ENCODE assay signal across 10 mouse cellular contexts in the genomic region with DNA sequence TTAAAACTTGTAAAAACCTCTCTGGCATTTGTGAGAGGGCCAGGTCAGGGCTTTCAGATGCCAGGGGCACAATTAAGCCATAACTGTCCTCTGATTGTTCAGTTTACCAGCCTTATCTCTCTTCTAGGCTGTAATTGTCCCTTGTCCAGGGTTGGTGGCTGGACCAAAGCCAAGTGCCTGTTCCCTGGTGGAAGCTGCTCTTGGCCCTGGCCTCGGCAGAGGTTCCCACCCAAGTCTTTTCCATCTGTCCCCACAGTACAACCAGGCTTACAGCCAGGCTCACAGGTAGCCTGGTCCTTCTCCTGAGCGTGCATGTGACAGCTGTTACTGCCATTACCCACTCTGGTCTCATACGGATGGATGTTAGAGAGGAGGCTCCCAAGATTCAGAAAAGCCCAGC. TPM values are rescaled to one million over a fixed set of nuclear protein-coding genes. Genes with fewer than 3 reads are reported as not detected.
A peak's percentile ranks its signal among the peaks of the same experiment; 100 is the strongest.
DNase-seq lines count a peak whose midpoint lies in the region; ATAC-seq lines count a peak whose summit lies in the region.
"Had no signal": no experiment of that assay in that cellular context is flagged by ENCODE, and none has a peak within 500 bp of the region (broad histone marks: within the 10 kb centered on the region; RNA-seq: fewer than 3 reads in every experiment).

No protein-coding gene starts in this region.

- no peak for ATAC-seq in kidney, embryonic 14.5 days (ENCODE audit: low FRiP score, low TSS enrichment)

- no peak overlapping the region for H3K9ac ChIP-seq in kidney, embryonic 14.5 days (ENCODE audit: low read depth, low read length)
- H3K9ac ChIP-seq: embryonic facial prominence, embryonic 15.5 days; limb, embryonic 15.5 days had no signal

- H3K36me3 ChIP-seq in kidney, embryonic 14.5 days (ENCODE audit: control insufficient read depth, insufficient read depth, low read length): no peaks in the 10 kb centered on the region
- H3K36me3 ChIP-seq: embryonic facial prominence, embryonic 15.5 days; limb, embryonic 15.5 days had no signal

- H3K27ac ChIP-seq in kidney, embryonic 14.5 days (ENCODE audit: low read depth, low read length): no peak overlapping the region
- H3K27ac ChIP-seq: embryonic facial prominence, embryonic 15.5 days; limb, embryonic 15.5 days had no signal

- intact Hi-C loops in heart, postnatal 36 days (cut with DNase I): no loop called here

- no peaks in the 10 kb centered on the region for H3K9me3 ChIP-seq in kidney, embryonic 14.5 days (ENCODE audit: control insufficient read depth, low read length)
- H3K9me3 ChIP-seq: embryonic facial prominence, embryonic 15.5 days; limb, embryonic 15.5 days had no signal

- no peak overlapping the region for H3K4me2 ChIP-seq in kidney, embryonic 14.5 days (replicated peaks; ENCODE audit: low read depth, low read length)
- H3K4me2 ChIP-seq: embryonic facial prominence, embryonic 15.5 days; limb, embryonic 15.5 days had no signal

- H3K27me3 ChIP-seq in kidney, embryonic 14.5 days (ENCODE audit: control insufficient read depth, insufficient read depth, low read length): no peaks in the 10 kb centered on the region
- H3K27me3 ChIP-seq: embryonic facial prominence, embryonic 15.5 days had no signal

- peak; percentile 38 for DNase-seq in kidney, postnatal 10 days
- DNase-seq in adrenal gland, postnatal 14 days: peak; percentile 83
- peak; percentile 71 for DNase-seq in cerebellum, adult 9-11 months
- peak; percentile 45 to 54 for DNase-seq in heart, postnatal 36 days
- no peak for DNase-seq in frontal cortex, adult 2 months (ENCODE audit: extremely low spot score in 1 of 2, low spot score in 1 of 2)
- no peak for DNase-seq in left cerebral cortex, adult 11 months (ENCODE audit: low spot score)
- no peak for DNase-seq in embryo, embryonic 10 days (ENCODE audit: low spot score)

- no peaks in the 10 kb centered on the region; the same call in 1 of the 2 replicates for H3K4me1 ChIP-seq in kidney, embryonic 14.5 days (ENCODE audit: control insufficient read depth, insufficient read depth, low read length)

- 57% methylated on average over 3 of the region's 3 CpGs for WGBS in kidney, embryonic 14.5 days

- H3K4me3 ChIP-seq in kidney, embryonic 14.5 days (ENCODE audit: low read length): no peak overlapping the region
- H3K4me3 ChIP-seq: embryonic facial prominence, embryonic 15.5 days; limb, embryonic 15.5 days had no signal

RNA-seq across cellular contexts. Expression of a gene that starts 30.7 kb away (rescaled TPM):
- polyA plus RNA-seq in kidney, embryonic 14.5 days (2014; fragmentation: Nextera tagmentation; extraction: Ambion mirVana): 0.16 TPM in 2 replicates
- 2.1 and 2.2 TPM in 2 replicates for total RNA-seq in adrenal gland, postnatal 14 days (2021)
- total RNA-seq in heart, postnatal 36 days (2021): 1 to 10 TPM; 1.4 to 1.5 TPM
- 3.2 and 3.4 TPM in 2 replicates for polyA plus RNA-seq in frontal cortex, adult 2 months (2012; rRNA removed)

Comparison
In these comparisons a context has a peak if more than half of its experiments do, and no peak if none do; other contexts are left out.
1. DNase-seq: peak in kidney, postnatal 10 days (single experiment), adrenal gland, postnatal 14 days (single experiment), cerebellum, adult 9-11 months (single experiment) and heart, postnatal 36 days (2 of 2); none in frontal cortex, adult 2 months (0 of 2), left cerebral cortex, adult 11 months (single experiment) and embryo, embryonic 10 days (single experiment).